Mouse (Mus musculus) liver, postnatal 0 days (tissue): Measurements from ENCODE around the gene Il1rapl1.

Experiments
- CTCF ChIP-seq: sonication (generic); IDR thresholded peaks from 2 replicates; pipeline ENCODE4 v1.5.1; 2016; ENCODE audit warnings: antibody characterized with exemption, low read depth
- EP300 ChIP-seq: IDR thresholded peaks from 2 replicates; pipeline ENCODE4 v1.6.1; 2016; ENCODE audit warnings: antibody characterized with exemption, low read depth, mild to moderate bottlenecking

DNA sequence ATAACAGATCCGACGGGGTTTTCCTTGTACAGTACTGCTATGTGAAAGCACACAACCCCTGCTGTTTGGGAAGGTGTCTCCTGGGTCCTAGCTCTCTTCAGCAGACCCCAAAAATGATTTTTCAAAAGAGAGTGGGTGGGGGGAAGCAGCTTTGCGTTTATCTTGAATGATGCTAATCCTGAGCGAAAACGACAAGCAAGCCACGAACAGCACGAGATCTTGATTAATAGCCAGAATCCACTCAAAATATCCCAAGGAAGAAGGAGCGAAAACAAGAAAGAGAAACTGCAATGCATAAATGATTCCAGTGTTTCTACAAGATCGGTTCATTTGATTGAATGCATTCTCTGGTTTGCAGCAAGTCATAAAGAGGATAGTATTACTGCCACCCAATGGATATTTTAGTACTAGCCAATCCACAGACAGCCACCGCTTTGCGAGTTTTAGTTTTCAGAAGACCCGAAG is at the start of gene Il1rapl1:
- TF ChIP-seq CTCF (no peak), EP300 (no peak)
